Mouse (Mus musculus) embryonic facial prominence, embryonic 10.5 days (tissue): ENCODE data around the gene Samd5. TPM values are rescaled to one million over a fixed set of nuclear protein-coding genes. Genes with fewer than 3 reads are reported as not detected.

Experiments
- DNase-seq: peaks from one replicate; pipeline ENCODE4 v3.0.0-alpha.2; 2017; ENCODE audit warnings: low spot score
- H3K27ac ChIP-seq: fragments of 300-500 bp; sonication (generic); replicated peaks from 2 replicates; pipeline ENCODE4 v1.5.1; 2016; ENCODE audit warnings: mild to moderate bottlenecking
- H3K27me3 ChIP-seq: fragments of 300-500 bp; sonication (generic); replicated peaks from 2 replicates; pipeline ENCODE4 v1.6.1; 2016; ENCODE audit warnings: low read depth, mild to moderate bottlenecking; ENCODE audit not compliant: poor library complexity, severe bottlenecking
- H3K36me3 ChIP-seq: fragments of 300-500 bp; sonication (generic); replicated peaks from 2 replicates; pipeline ENCODE4 v1.6.1; 2016; ENCODE audit warnings: mild to moderate bottlenecking, moderate library complexity
- H3K4me1 ChIP-seq: fragments of 300-500 bp; sonication (generic); 2 replicates; pipeline ENCODE4 v1.6.1; 2016
- H3K4me3 ChIP-seq: fragments of 300-500 bp; sonication (generic); 2 replicates; pipeline ENCODE4 v1.5.1; 2016; ENCODE audit warnings: mild to moderate bottlenecking, moderate library complexity
- H3K9me3 ChIP-seq: fragments of 300-500 bp; sonication (generic); 2 replicates; pipeline ENCODE4 v1.6.1; 2016; ENCODE audit warnings: mild to moderate bottlenecking
- WGBS: fragments of 180-500 bp; shearing (Covaris S2); methylation state at CpG from one replicate; pipeline ENCODE4 v1.1.7; 2016; 5-methylcytosine and 5-hydroxymethylcytosine counted together
- polyA plus RNA-seq: library from polyadenylated mRNA; unstranded; fragments of >200 nt; fragmentation: Nextera tagmentation; extraction: Ambion mirVana; gene quantifications from 2 replicates; pipeline ENCODE4 v1.2.1, GENCODE M21; 2016

The Samd5 gene
- polyA plus RNA-seq, 1 experiment from 2014 or later, result 4.3 TPM

- Histone ChIP-seq H3K4me3 (no peak overlapping the region), H3K4me1 (peaks cover 5% of the 10 kb centered on the region), H3K27ac (no peak overlapping the region), H3K36me3 (no peaks in the 10 kb centered on the region), H3K9me3 (no peaks in the 10 kb centered on the region), H3K27me3 (no peaks in the 10 kb centered on the region)
- DNase-seq, result no peak
- 80% methylated on average over 6 of the region's 6 CpGs for WGBS
These were observed 31.5 kb downstream of the Samd5 start for GRCm38 (mm10) chr10:9643531-9643930.

GRCm38 (mm10) chr10:9642077-9642476 is 32.9 kb downstream of the Samd5 start:
- H3K27me3 ChIP-seq, result no peaks in the 10 kb centered on the region
- no peaks in the 10 kb centered on the region for H3K9me3 ChIP-seq
- H3K4me1 ChIP-seq, result peaks cover 5% of the 10 kb centered on the region
- DNase-seq, result no peak
- no peaks in the 10 kb centered on the region for H3K36me3 ChIP-seq
- no peak overlapping the region for H3K4me3 ChIP-seq
- 93% methylated on average over 4 of the region's 4 CpGs for WGBS
- no peak overlapping the region for H3K27ac ChIP-seq

GRCm38 (mm10) chr10:9640678-9641077 is 34.3 kb downstream of the Samd5 start:
- WGBS, result 82% methylated on average over 2 of the region's 2 CpGs
- Histone ChIP-seq H3K36me3 (no peaks in the 10 kb centered on the region), H3K4me1 (peaks cover 5% of the 10 kb centered on the region), H3K9me3 (no peaks in the 10 kb centered on the region), H3K27ac (no peak overlapping the region), H3K27me3 (no peaks in the 10 kb centered on the region), H3K4me3 (no peak overlapping the region)
- DNase-seq, result no peak

GRCm38 (mm10) chr10:9640056-9640455 is 35.0 kb downstream of the Samd5 start:
- H3K27me3 ChIP-seq, result no peaks in the 10 kb centered on the region
- DNase-seq, result no peak
- no peaks in the 10 kb centered on the region for H3K36me3 ChIP-seq
- H3K9me3 ChIP-seq, result no peaks in the 10 kb centered on the region
- H3K4me3 ChIP-seq, result no peak overlapping the region
- 90% methylated on average over 2 of the region's 2 CpGs for WGBS
- no peak overlapping the region for H3K27ac ChIP-seq
- peaks cover 5% of the 10 kb centered on the region for H3K4me1 ChIP-seq

GRCm38 (mm10) chr10:9625356-9625755 is 49.7 kb downstream of the Samd5 start:
- WGBS, result 26% methylated on average over 1 of the region's 1 CpGs
- Histone ChIP-seq H3K36me3 (no peaks in the 10 kb centered on the region), H3K27me3 (no peaks in the 10 kb centered on the region), H3K27ac (no peak overlapping the region), H3K9me3 (no peaks in the 10 kb centered on the region), H3K4me1 (peaks cover 12% of the 10 kb centered on the region; the same call in 1 of the 2 replicates), H3K4me3 (no peak overlapping the region)
- no peak for DNase-seq

GRCm38 (mm10) chr10:9621926-9622688 is 52.9 kb downstream of the Samd5 start:
- peaks cover 12% of the 10 kb centered on the region; the same call in 1 of the 2 replicates for H3K4me1 ChIP-seq
- H3K27me3 ChIP-seq, result no peaks in the 10 kb centered on the region
- WGBS, result 91% methylated on average over 3 of the region's 3 CpGs
- H3K4me3 ChIP-seq, result no peak overlapping the region
- no peaks in the 10 kb centered on the region for H3K36me3 ChIP-seq
- H3K9me3 ChIP-seq, result no peaks in the 10 kb centered on the region
- H3K27ac ChIP-seq, result no peak overlapping the region
- DNase-seq, result no peak

- no peak overlapping the region for H3K27ac ChIP-seq
- H3K4me3 ChIP-seq, result no peak overlapping the region
- whole genome bisulfite sequencing, result 47% methylated on average over 1 of the region's 1 CpGs
- no peak for DNase-seq
- no peaks in the 10 kb centered on the region for H3K9me3 ChIP-seq
- no peaks in the 10 kb centered on the region for H3K27me3 ChIP-seq
- no peaks in the 10 kb centered on the region for H3K36me3 ChIP-seq
- peaks cover 12% of the 10 kb centered on the region; the same call in 1 of the 2 replicates for H3K4me1 ChIP-seq
These were observed 54.0 kb downstream of the Samd5 start for GRCm38 (mm10) chr10:9621055-9621454.

GRCm38 (mm10) chr10:9615009-9615408 is 60.0 kb downstream of the Samd5 start:
- no peaks in the 10 kb centered on the region for H3K9me3 ChIP-seq
- H3K27ac ChIP-seq, result no peak overlapping the region
- no peak overlapping the region for H3K4me3 ChIP-seq
- H3K27me3 ChIP-seq, result no peaks in the 10 kb centered on the region
- DNase-seq, result no peak
- no peaks in the 10 kb centered on the region for H3K4me1 ChIP-seq
- H3K36me3 ChIP-seq, result no peaks in the 10 kb centered on the region

GRCm38 (mm10) chr10:9608854-9609253 is 66.2 kb downstream of the Samd5 start:
- WGBS, result 90% methylated on average over 4 of the region's 4 CpGs
- Histone ChIP-seq H3K4me3 (no peak overlapping the region), H3K4me1 (no peaks in the 10 kb centered on the region), H3K36me3 (no peaks in the 10 kb centered on the region), H3K9me3 (no peaks in the 10 kb centered on the region), H3K27ac (no peak overlapping the region), H3K27me3 (no peaks in the 10 kb centered on the region)
- DNase-seq, result no peak

GRCm38 (mm10) chr10:9607155-9607554 is 67.9 kb downstream of the Samd5 start:
- H3K4me3 ChIP-seq, result no peak overlapping the region
- H3K27ac ChIP-seq, result no peak overlapping the region
- H3K9me3 ChIP-seq, result no peaks in the 10 kb centered on the region
- 93% methylated on average over 2 of the region's 2 CpGs for WGBS
- no peak for DNase-seq
- no peaks in the 10 kb centered on the region for H3K36me3 ChIP-seq
- H3K27me3 ChIP-seq, result no peaks in the 10 kb centered on the region
- H3K4me1 ChIP-seq, result no peaks in the 10 kb centered on the region

- no peak overlapping the region for H3K27ac ChIP-seq
- H3K4me3 ChIP-seq, result no peak overlapping the region
- H3K27me3 ChIP-seq, result no peaks in the 10 kb centered on the region
- WGBS, result 83% methylated on average over 5 of the region's 5 CpGs
- H3K4me1 ChIP-seq, result no peaks in the 10 kb centered on the region
- DNase-seq, result no peak
- H3K9me3 ChIP-seq, result no peaks in the 10 kb centered on the region
- no peaks in the 10 kb centered on the region for H3K36me3 ChIP-seq
These were observed 69.4 kb downstream of the Samd5 start for GRCm38 (mm10) chr10:9605635-9606034.

GRCm38 (mm10) chr10:9603290-9603689 is 71.7 kb downstream of the Samd5 start:
- no peaks in the 10 kb centered on the region for H3K4me1 ChIP-seq
- H3K27ac ChIP-seq, result no peak overlapping the region
- no peak for DNase-seq
- H3K27me3 ChIP-seq, result no peaks in the 10 kb centered on the region
- H3K9me3 ChIP-seq, result no peaks in the 10 kb centered on the region
- WGBS, result 76% methylated on average over 5 of the region's 5 CpGs
- H3K4me3 ChIP-seq, result no peak overlapping the region
- no peaks in the 10 kb centered on the region for H3K36me3 ChIP-seq

- no peaks in the 10 kb centered on the region for H3K36me3 ChIP-seq
- no peaks in the 10 kb centered on the region for H3K4me1 ChIP-seq
- no peak overlapping the region for H3K4me3 ChIP-seq
- no peak overlapping the region for H3K27ac ChIP-seq
- WGBS, result 90% methylated on average over 5 of the region's 5 CpGs
- H3K9me3 ChIP-seq, result no peaks in the 10 kb centered on the region
- no peaks in the 10 kb centered on the region for H3K27me3 ChIP-seq
- no peak for DNase-seq
These were observed 72.2 kb downstream of the Samd5 start for GRCm38 (mm10) chr10:9602845-9603244.
